Mouse (Mus musculus) G1E-ER4 (cell line): ENCODE data around the gene Olfr1511. TPM values are rescaled to one million over a fixed set of nuclear protein-coding genes. Genes with fewer than 3 reads are reported as not detected.

Source experiments
- GATA1 ChIP-seq: IDR thresholded peaks from one replicate; pipeline ENCODE4 v1.8.0; 2012; ENCODE audit warnings: low read length, inconsistent platforms
- polyA plus RNA-seq: library from polyadenylated mRNA; stranded (reverse); fragments of >175 nt; gene quantifications from 2 replicates; pipeline ENCODE4 v1.2.3, GENCODE M21; 2012

Olfr1511 gene
- polyA plus RNA-seq = not detected in 2 replicates

DNA sequence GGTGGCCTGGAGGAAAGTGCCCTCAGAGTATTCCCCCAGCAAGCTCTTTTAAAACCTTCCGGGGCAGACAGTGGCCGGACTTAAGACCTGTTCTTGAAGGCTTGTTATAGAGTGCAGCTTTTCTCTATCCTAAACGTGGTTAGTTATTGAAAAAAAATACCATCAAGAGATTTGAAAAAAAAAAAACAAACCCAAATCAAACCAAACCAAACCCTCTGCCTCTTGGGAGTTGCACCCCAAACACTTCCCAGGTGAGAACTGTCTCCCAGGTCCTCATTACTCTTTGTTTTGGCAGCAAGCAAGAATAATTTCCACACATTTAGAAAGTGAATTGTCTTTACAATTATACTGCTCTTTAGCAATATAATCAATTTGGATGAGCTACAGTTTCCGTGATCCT lies at the start of gene Olfr1511:
Olfr1511 (minus strand) TSS at position 101 of the 400 bp plus-strand sequence.
- TF ChIP-seq GATA1 = no peak

DNA sequence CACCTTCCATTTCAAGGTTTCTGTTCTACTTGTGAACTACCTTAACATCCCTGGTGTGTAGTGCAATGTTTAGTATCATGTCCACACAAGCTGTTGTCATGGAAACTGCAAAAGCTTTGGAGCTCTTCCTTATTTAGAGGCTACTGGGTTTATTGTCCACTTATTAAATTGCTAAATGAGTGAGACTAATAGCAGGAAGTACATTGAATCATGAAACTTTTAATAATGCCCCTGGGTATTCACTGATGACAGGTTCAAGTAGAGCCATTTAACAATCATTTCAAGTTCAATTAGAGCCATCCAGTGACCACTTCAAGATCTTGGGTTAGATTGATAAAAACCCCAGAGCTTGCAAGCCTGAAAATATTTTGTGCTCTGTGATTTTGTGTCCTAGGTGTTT lies 45.5 kb upstream of the Olfr1511 start, which contains the start of gene Olfr1509:
Olfr1509 (plus strand) TSS at position 301 of the 400 bp plus-strand sequence.
- TF ChIP-seq GATA1 = no peak

DNA sequence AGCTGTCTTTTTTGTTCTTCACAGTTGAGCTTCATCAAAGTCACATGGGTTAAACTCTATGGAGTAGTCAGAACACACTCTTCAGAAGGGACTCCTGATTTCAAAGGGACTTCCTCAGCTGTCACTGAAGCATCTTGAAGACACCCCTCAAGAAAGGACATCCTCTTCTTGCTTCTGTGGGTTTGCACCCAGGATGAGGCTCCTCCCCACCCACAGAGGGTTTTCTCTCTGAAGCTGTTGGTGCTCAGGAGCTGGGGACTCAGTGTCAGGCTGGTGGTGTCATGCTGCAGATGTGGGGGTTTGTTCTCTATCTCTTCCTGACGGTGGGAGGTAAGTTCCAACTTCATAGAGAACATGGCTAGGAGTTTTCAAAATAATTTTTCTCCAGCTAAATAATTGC lies 30.5 kb upstream of the Olfr1511 start:
- no peak for TF ChIP-seq GATA1

- TF ChIP-seq GATA1 = no peak
These were observed 17.1 kb upstream of the Olfr1511 start, which contains the start of gene Olfr1510 for GRCm38 (mm10) chr14:52414273-52414672. Olfr1510 (minus strand) TSS chr14:52414373.

DNA sequence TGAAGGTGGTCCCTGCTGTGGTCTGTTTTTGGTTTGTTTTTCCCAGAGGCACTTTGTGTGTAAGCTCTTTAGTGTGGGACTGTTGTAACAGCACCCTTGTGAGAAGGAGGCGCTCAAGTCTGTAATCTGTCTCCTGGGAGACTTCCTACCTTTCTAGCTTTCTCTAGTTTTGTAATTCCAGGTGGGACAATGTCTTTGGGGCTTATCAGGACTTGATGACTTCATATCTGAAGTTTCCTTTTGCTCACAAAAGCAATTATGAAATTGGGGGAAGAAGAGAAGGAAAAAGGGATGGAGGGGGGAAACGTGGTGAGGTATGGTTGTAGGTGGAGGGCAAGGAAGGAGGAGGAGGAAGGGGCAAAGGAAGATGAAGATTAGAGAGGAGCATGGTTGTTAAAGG lies 18.1 kb downstream of the Olfr1511 start, which contains the start of gene Olfr1512:
Olfr1512 (minus strand) TSS at position 101 of the 400 bp plus-strand sequence.
- no peak for TF ChIP-seq GATA1

DNA sequence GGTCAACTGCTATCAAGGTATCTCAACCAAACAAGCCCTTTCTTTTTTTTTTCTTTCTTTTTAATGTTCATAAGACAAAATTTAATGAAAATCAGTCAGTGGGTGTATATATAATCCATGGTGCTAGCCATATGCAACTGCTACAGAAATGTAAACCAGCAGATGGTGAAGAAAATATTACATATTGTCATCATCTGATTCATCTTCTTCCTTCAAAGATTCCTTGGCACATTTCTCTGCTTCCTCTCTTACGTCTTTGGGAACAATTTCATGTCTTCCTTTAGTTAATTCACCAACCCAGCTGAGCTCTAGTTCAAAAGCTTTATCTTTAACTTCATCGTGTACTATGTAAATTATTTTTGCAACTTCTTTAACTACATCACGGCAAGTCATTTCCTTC lies 28.4 kb downstream of the Olfr1511 start:
- TF ChIP-seq GATA1 = no peak

- TF ChIP-seq GATA1 = no peak
These were observed 40.9 kb downstream of the Olfr1511 start, which contains the start of gene Olfr1513 for GRCm38 (mm10) chr14:52356308-52356707. Olfr1513 (minus strand) TSS chr14:52356408.

Other genes starting within 250 kb of the Olfr1511 start
- gene Supt16, start 200.0 kb downstream of the Olfr1511 start, polyA plus RNA-seq = 28.6 and 37.7 TPM in 2 replicates
- 15.3 and 19.5 TPM in 2 replicates for gene Chd8, start 139.6 kb downstream of the Olfr1511 start, polyA plus RNA-seq
- 40.4 and 52.5 TPM in 2 replicates for gene Tox4, start 118.2 kb downstream of the Olfr1511 start, polyA plus RNA-seq
- gene Rab2b, start 117.8 kb downstream of the Olfr1511 start, polyA plus RNA-seq = 0.36 and 0.48 TPM in 2 replicates
- gene Mettl3, start 92.3 kb downstream of the Olfr1511 start, polyA plus RNA-seq = 10.4 and 13.1 TPM in 2 replicates
- gene Sall2, start 68.6 kb downstream of the Olfr1511 start, polyA plus RNA-seq = 13.7 and 15.2 TPM in 2 replicates
- not detected in 2 replicates for gene Olfr1513, start 41.0 kb downstream of the Olfr1511 start, polyA plus RNA-seq
- gene Olfr1512, start 18.2 kb downstream of the Olfr1511 start, polyA plus RNA-seq = not detected in 2 replicates
- gene Olfr1510, start 17.0 kb upstream of the Olfr1511 start, polyA plus RNA-seq = not detected in 2 replicates
- not detected in 2 replicates for gene Olfr1509, start 45.6 kb upstream of the Olfr1511 start, polyA plus RNA-seq
- gene Olfr1508, start 70.1 kb upstream of the Olfr1511 start, polyA plus RNA-seq = not detected in 2 replicates
- gene Olfr1507, start 98.4 kb upstream of the Olfr1511 start, polyA plus RNA-seq = not detected in 2 replicates